Mouse (Mus musculus) adrenal gland, adult (tissue): ENCODE measurements around the gene Gja5.

Experiments used
- DNase-seq, 2 experiments: peaks; one replicate each; pipeline ENCODE4 v3.0.0; 2022 to 2023; ENCODE audit warnings: low spot score in 1 of 2; ENCODE audit not compliant: inconsistent age in 2 of 2

Gja5 gene

GRCm38 (mm10) chr3:96904393-96904792 is at the start of gene Gja5:
Gene Gja5 (plus strand): TSS chr3:96904693.
- DNase-seq: no peak

GRCm38 (mm10) chr3:96855833-96856232 is 48.7 kb upstream of the Gja5 start:
- DNase-seq: no peak

- DNase-seq: no peak
These were observed 44.0 kb upstream of the Gja5 start for GRCm38 (mm10) chr3:96860498-96860897.

GRCm38 (mm10) chr3:96867863-96868262 is 36.6 kb upstream of the Gja5 start:
- DNase-seq: no peak

- no peak for DNase-seq
These were observed 35.9 kb upstream of the Gja5 start for GRCm38 (mm10) chr3:96868566-96868965.

- DNase-seq: no peak
These were observed 35.4 kb upstream of the Gja5 start for GRCm38 (mm10) chr3:96869091-96869490.

- DNase-seq: no peak
These were observed 34.2 kb upstream of the Gja5 start for GRCm38 (mm10) chr3:96870270-96870669.

- no peak for DNase-seq
These were observed 33.4 kb upstream of the Gja5 start for GRCm38 (mm10) chr3:96871070-96871469.

GRCm38 (mm10) chr3:96872501-96872900 is 32.0 kb upstream of the Gja5 start:
- DNase-seq: no peak

- DNase-seq: no peak
These were observed 29.5 kb upstream of the Gja5 start for GRCm38 (mm10) chr3:96874808-96875571.

GRCm38 (mm10) chr3:96879536-96879935 is 25.0 kb upstream of the Gja5 start:
- DNase-seq: no peak

- no peak for DNase-seq
These were observed 24.1 kb upstream of the Gja5 start for GRCm38 (mm10) chr3:96880385-96880784.

GRCm38 (mm10) chr3:96881557-96881956 is 22.9 kb upstream of the Gja5 start:
- DNase-seq: peak in 1 of 2 experiments; percentile 43

- no peak for DNase-seq
These were observed 22.2 kb upstream of the Gja5 start for GRCm38 (mm10) chr3:96882061-96882849.

GRCm38 (mm10) chr3:96883690-96884089 is 20.8 kb upstream of the Gja5 start:
- no peak for DNase-seq

- DNase-seq: no peak
These were observed 2.0 kb upstream of the Gja5 start for GRCm38 (mm10) chr3:96902336-96902999.

- peak; percentile 95 to 98 for DNase-seq
These were observed 503 bp downstream of the Gja5 start, which contains the start of gene Gpr89 for GRCm38 (mm10) chr3:96904851-96905541. Gene Gpr89 (minus strand): TSS chr3:96905346.

- DNase-seq: no peak
These were observed 1.1 kb downstream of the Gja5 start for GRCm38 (mm10) chr3:96905592-96905991.

- DNase-seq: no peak
These were observed 16.5 kb downstream of the Gja5 start for GRCm38 (mm10) chr3:96920991-96921390.

GRCm38 (mm10) chr3:96924631-96925030 is 20.1 kb downstream of the Gja5 start:
- DNase-seq: no peak

- no peak for DNase-seq
These were observed 21.4 kb downstream of the Gja5 start, which contains the start of gene Gja8 for GRCm38 (mm10) chr3:96925920-96926319. Gene Gja8 (minus strand): TSS chr3:96926020.
